Mouse (Mus musculus) ovary, postnatal 36 days (tissue): ENCODE measurements around the gene Habp2.

Experiments used
- DNase-seq: peaks from one replicate; pipeline ENCODE4 v3.0.0; 2022; ENCODE audit warnings: low spot score, mixed read lengths

The Habp2 gene

GRCm38 (mm10) chr19:56363721-56364460, 77.0 kb downstream of the Habp2 start:
- no peak for DNase-seq

GRCm38 (mm10) chr19:56364563-56364962, 77.6 kb downstream of the Habp2 start:
- DNase-seq = no peak

- no peak for DNase-seq
Measured at GRCm38 (mm10) chr19:56366168-56366567, 79.2 kb downstream of the Habp2 start.

GRCm38 (mm10) chr19:56366625-56367024, 79.7 kb downstream of the Habp2 start:
- DNase-seq = no peak

- no peak for DNase-seq
Measured at GRCm38 (mm10) chr19:56367778-56368177, 80.8 kb downstream of the Habp2 start.

GRCm38 (mm10) chr19:56368912-56369311, 82.0 kb downstream of the Habp2 start:
- DNase-seq = no peak
